Mouse (Mus musculus) T-helper 17 cell (primary cell): ENCODE measurements around the gene Lrig2.

Source experiments
- in situ Hi-C, 2 experiments: fragments of 300-600 bp; cut with MboI, MseI; formaldehyde crosslinking; loops; 1 replicate in 1 of 2; 2 replicates in 1 of 2; pipeline ENCODE4 v1.15.1; 2025; ENCODE audit warnings: high pct_unique_total_duplicates in 2 of 2

Gene Lrig2

DNA sequence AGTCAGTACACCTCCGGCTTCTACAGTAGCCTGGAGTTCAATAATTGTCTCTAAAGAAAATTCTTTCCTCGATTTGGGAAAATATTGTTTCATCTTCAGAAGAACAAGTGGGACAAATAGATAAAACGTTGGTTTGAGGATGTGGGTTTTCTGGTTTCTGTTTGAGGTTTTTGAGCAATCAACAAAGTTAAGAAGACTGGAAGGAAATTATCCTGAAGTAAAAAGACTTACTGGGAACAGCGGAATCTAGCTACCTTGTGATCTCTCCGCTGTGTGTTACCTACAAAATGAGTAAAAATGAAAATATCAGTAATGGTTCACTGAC lies 668 bp upstream of the Lrig2 start:
- in situ Hi-C loops: loop anchor here in 1 of 2 experiments (5.0 kb wide), 1 partner anchor 105 kb away; no protein-coding TSS in a partner anchor

DNA sequence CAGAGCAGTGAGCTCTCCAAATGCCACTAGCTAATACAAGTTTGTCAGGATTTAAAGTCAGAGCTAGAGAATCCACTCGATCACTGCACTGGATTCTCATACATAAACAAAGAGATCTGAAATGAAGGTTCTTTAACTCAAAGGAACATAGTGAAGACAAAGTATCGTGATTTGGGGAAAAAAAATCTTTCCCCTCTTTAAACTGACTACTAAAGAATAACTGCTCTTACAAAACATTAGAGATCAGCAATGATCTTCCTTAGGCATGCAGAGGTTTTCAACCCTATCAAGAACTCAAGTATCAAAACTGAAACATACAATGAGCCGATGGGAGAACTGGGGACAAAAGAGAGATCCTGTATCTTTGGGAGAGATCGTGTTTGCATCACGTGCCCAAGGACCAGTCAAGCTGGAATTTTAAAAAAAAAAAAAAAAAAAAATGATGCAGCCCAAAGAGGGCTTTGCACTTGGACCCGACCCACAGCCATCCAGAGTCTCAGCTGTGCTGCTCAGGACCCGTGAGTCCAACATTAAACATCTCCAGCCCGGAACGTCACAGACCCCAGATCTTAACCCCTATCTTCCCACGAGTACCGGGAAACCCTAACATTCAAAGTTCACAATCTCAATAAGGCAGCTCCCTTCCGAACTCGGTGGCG lies 818 bp downstream of the Lrig2 start:
- in situ Hi-C loops: loop anchor here in 1 of 2 experiments (5.0 kb wide), 1 partner anchor 106 kb away; no protein-coding TSS in a partner anchor

DNA sequence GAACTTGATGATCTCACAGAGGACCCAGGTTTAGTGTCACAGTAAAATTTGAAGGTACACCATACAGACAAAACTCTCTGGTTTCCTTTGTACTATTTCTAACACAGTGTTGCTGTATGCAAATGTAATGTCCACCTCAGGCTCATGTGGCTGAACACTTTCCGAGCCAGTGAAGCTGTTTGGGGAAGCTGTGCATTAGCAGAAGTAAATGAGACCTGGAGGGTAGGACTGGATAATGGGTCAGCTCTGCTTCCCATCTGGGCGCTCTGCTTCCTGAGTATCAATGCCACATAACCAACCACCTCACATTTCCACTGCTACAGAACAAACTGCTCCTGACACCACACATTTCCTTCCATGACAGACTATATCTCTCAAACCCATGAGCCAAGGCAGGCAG lies 10.1 kb downstream of the Lrig2 start:
- in situ Hi-C loops: no loop called here

DNA sequence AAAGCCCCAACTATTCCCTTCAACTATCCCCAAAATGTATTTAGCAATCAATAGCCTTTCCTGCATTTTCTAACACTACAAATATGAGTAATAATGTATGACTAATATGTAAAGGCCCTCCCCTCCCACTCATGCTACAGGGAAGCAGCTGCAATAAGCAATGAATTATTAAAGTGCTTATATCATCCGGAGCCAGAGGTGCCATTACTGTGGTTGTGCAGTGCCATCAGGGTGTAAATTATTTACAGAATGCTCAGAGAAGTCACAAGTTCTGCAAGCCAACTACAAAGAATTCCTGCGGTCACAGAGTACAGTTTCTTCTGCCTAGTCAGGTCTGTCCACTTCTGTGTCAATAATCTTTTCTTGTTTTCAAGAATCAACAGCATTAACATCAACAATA lies 10.8 kb downstream of the Lrig2 start:
- in situ Hi-C loops: no loop called here

DNA sequence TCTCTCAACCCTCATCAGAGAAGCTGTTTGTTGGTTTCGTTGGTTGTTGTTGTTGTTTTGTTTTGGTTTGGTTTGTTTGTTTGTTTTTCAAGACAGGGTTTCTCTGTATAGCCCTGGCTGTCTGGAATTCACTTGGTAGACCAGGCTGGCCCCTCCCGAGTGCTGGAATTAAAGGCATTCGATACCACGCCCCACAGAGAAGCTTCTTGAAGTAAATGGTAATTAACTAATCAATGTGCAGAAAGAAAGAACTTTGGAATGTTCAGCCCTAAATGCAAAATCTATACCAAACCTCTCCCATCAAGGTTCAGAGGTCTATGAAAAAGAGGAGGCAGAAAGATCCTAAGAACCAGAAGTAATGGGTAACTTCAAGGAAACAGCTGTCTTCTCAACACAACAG lies 15.5 kb downstream of the Lrig2 start:
- in situ Hi-C loops: no loop called here

DNA sequence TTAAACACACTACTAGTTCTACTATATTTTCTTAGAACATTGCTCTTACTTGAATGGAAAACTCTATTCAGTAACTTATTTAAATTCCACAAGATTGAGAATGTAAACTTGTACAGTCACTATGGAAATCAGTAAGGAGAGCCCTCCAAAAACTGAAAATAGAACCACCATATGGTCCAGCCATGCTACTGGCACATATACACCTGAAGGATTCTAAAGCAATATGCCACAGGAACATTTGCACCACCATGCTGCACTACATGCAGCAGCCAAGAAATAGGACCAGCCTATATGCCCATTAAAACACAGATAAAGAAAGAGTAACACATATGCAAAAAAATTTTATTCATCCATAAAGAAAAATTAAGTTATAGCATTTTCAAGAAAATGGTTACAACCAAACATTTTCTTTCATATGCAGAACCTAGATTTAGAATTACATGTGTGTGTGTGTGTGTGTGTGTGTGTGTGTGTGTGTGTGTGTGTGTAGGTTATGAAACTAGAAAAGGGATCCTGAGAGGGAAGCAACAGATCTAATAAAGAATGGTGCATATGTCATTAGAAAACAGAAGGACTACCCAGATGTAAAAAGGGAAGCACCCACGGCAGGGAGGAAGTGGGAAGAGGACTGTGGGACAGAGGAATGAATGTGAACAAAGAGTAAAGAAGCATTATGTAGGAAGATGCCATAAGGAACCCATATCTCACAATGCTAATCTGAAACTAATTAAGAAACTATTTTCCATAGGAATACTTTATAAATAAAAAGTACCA lies 30.6 kb downstream of the Lrig2 start:
- in situ Hi-C loops: no loop called here

DNA sequence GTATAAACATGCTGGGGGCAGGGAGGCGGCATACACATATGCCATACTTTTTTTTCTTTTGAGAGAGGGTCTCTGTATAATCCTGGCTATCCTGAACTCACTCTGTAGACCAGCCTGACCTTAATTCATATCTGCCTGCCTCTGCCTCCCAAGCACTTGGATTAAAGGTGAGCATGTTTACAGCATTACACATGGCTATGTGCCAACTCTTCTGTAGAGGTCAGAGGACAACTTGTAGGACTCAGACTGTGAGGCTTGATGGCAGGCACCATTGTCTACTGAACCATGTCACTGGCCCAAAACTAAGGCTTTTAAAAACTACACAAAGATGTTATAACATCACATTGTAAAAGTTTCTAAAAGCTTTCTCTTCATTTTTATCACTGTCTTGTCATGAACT lies 33.7 kb downstream of the Lrig2 start:
- in situ Hi-C loops: no loop called here

DNA sequence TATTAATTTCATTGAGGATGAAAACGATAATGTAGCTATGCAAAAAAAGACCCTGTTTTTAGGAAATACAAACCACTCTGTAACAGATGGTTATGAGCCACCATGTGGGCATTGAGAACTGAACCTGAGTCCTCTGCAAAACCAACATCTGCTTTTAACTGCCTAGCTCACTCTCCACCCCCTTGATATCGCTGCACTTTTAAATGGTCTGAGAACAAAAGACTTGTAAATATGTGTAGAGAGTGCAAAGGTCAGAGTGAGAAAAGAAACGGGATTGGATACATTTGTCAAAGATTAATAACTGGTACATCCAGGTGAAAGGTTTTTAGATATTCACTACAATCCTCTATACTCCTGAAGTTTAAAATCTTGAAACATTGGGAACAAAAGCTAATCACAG lies 42.3 kb downstream of the Lrig2 start:
- in situ Hi-C loops: loop anchor here in 1 of 2 experiments (10.0 kb wide), 1 partner anchor 1675 kb away; no protein-coding TSS in a partner anchor

DNA sequence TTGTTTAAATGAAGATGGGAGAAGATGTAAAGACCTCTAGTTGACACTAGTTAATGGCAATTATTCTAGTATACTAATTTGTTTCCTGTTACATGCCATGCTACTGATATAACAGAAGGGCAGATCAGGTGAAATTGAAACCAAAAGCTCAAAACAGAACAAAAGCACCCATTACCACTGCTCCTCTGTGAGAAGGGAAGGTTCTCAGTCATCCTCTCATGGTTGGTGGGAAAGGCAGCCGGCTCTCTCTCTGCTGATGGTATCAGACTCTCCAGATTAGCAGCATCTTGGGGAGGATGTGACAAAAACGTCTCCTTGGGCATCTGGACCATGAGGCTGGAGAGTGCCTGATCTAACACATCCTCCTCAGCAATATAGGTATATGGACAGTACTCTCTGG lies 50.5 kb downstream of the Lrig2 start:
- in situ Hi-C loops: loop anchor here in 1 of 2 experiments (10.0 kb wide), 1 partner anchor 1666 kb away; no protein-coding TSS in a partner anchor

DNA sequence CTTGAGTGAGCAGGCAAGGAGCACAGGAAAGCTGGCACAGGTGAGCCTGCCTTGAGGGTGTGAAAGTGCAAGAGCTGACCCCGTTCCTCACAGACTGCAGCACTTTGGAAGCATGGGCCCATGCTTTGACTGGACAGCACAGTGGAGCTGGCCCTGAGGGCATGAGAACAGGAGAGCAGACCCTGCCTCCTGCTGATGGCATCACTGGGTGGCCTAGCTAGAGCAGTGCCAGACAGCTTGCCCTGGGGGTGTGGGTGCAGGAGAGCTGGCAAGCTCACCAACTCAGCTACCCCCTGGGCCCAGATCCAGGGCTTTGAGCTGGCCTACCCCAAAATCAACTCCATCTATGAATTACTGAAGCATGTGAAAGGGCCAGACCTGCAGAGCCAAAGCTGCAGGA lies 53.1 kb downstream of the Lrig2 start:
- in situ Hi-C loops: no loop called here

DNA sequence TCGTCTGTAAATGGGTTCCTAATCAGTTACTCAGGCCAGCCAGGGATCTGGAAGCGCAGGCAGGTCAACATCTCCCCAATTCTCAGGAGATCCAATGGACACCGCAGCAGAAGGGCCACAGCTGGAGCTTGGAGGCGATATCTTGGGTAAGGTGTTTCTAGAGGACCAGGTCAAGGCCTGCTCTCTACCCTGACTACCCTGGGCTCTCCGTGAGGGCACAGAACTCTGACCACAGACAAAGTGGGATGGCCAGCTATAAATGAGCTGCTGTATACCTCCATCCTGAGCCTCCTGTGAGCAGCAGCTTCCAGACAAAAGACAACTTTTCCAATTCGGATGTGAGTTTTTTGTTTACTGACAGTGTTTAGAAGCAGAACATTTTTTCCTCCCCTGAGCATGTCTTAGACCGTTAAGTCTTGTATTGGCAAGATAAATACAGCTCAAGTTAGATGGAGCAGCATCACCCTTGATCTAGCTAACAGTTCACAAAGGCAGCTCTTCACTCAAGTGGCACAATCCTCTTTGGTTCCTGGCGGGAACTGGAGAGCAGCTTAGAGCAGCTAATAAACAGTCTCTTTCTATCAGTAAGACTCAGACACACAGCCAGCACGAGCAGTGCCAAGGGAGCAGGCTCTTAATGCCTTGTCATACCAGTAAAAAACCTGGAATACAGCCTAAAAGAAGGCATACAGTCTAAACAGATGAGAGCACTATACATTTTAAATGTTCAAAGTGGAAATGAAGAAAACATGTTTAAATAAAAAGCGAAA lies 56.0 kb downstream of the Lrig2 start:
- in situ Hi-C loops: no loop called here

DNA sequence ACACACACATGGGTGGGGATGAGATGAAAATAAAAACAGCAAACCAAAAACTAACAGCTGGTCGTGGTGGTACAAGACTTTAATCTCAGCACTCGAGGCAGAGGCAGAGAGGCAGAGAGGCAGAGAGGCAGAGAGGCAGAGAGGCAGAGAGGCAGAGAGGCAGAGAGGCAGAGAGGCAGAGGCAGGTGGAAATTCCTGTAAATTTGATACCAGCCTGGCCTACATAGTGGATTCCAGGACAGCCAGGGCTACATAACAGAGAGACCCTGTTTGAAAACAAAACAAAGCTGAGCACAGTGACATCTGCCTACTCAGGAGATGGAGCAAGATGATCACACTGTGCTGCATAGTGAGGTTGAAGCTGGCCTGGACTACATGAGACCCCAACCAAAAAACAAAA lies 64.5 kb downstream of the Lrig2 start:
- in situ Hi-C loops: no loop called here

DNA sequence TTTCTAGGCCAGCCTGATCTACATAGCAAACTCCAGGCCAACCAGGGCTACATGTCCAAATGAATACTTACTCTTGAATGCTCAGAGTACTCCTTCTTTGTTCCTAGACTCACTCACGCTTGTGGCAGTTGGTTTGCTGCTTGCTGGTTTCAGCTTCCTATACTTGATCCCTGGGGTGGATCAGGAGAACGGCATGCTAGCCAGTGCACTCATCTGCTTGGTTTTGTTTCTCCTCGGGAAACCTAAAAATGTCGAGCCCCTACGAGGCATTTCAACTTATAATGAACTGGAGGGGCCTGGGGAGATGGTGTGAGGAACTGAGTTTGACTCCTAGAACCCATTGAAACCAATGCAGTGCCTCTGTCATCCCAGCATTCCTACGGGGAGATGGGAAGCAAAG lies 65.0 kb downstream of the Lrig2 start:
- in situ Hi-C loops: no loop called here

DNA sequence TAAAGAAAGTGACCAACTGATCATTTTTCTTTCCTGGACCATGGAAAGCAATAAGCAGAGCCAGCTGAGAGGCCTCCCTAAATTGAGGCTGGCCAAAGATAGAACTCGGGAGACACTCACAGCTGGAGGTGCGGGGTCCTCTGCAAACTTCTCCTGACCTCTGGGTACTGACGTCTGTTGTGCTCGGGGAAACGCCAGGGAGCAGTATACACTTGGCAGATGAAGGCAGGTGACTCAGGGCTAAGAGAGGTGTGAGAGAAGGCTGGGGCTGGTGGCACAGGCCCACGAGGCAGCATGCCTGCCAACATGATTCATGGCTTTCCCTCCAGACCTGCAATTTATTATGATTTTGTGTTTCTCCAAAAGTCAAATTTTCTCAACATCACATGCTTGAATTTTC lies 66.1 kb downstream of the Lrig2 start:
- in situ Hi-C loops: no loop called here

DNA sequence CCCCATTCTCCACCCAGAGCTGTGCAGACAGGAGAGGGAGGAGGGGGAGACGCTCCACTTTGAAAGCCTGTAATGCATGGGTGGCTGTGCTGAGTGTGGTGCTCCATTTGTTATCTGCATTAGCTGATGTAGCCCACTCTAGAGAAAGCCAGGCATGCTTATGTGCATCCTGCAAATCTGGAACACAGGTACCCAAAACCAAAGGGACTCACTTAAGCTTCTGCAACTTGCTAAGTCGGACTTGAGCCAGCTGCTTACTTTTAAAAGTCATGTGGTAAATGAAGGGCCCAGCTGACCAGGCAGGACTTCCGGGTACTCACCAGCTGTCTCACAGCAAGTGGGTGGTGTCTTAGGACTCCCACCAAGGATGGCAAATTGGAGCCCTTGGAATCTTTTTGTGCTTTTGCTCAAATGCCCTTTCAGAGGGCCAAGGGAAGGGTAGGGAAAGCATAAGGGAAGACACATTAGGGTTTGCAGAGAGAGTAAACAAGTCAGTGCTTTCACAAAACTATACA lies 66.7 kb downstream of the Lrig2 start:
- in situ Hi-C loops: loop anchor here (5.0 kb wide), 2 partner anchors 423 to 428 kb away; no protein-coding TSS in a partner anchor

DNA sequence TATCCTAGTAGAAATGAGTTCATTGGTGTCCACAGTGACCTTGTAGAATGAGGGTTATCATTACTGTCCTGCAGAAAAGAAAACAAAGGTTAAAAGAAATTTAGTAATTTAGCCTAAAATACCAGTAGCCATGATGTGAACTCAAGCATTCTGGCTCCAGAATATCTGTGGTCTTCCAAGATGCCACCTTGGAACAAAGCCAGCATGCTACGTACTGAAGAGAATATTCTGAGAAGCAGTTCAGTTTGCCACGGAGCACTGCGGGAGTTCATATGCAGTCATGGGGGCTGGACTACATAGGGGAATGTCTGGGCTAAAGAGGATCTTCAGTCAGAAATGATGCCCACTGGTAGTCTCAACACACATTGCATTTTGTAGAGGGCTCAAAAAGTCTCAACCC lies 67.6 kb downstream of the Lrig2 start:
- in situ Hi-C loops: loop anchor here (5.0 kb wide), 2 partner anchors 422 to 427 kb away; no protein-coding TSS in a partner anchor

DNA sequence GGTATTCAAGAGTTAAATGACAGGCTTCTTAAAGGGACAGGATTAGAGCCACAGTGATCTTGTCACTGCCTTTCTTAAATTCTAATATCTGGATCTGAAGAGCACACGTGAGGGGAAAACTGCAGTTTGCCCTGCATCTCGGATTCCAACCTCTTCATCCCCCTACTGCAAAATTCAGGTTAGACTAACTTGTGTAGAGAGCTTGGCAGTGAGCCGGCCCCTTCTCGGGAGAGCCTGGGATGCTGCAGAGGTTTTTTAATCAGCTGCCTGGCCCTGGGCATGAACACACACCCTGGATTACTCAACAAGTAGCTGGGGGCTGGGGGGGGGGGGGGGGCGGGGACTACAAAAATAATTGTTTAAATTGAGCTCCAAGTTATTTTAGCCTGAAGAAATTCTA lies 69.4 kb downstream of the Lrig2 start:
- in situ Hi-C loops: loop anchor here (5.0 kb wide), 2 partner anchors 420 to 425 kb away; no protein-coding TSS in a partner anchor

DNA sequence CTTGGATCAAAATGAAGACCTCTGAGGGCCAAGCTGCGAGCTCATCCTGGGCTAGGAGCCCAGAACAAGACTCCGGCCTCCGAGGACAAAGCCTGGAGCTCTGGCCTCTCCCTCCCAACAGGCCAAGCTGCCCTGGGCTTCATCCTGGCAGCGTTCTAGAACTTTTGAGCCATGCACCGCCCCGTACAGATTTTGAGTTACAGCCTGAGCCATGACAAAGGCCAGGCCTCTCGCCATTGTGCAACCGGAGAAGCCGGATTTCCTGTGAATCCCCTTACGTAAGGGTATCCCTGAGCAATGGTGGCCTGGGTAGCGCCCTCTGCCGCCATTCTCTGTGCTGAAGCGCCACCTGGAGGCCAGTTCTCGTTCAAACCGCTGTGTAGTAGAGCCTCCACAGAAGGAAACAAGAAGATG lies 69.8 kb downstream of the Lrig2 start:
- in situ Hi-C loops: loop anchor here (5.0 kb wide), 2 partner anchors 420 to 425 kb away; no protein-coding TSS in a partner anchor

DNA sequence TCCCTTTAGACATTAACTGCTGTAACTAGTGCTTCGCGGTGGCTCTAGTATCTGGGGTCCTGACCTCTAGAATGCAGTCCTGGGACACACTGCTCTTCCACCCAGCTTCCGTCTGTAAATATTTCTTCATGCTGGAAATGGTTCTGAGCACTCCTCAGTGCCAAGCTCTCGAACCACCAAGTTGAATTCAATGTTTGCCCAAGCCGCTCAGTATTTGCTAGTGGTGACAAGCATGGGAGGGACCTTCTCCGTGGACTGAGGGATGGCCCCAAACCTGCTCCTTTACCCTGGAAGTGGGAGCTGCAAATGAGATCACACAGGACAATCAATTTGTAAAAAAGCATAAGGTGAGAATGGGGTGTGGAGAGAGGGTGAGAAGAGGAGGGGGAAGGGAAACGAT lies 70.3 kb downstream of the Lrig2 start:
- in situ Hi-C loops: loop anchor here (5.0 kb wide), 2 partner anchors 419 to 424 kb away; no protein-coding TSS in a partner anchor

DNA sequence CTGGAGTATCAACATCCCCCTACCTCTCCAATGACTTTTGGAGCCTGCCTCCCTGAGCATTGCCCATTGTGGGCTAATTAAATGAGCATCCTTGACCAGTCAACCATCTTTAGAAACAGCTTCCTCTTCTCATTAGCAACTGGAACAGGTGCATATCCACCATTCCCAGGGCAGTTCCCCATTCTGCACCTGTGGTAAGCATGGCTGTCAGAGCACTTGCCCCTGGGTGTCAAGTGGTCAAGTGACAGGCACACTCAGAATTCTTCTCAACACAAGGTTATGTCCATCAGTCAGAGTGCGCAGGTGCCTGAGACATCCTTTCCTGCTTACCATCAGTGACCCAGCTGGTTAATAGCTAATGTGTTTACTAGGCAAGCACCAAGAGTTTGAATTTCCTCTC lies 72.9 kb downstream of the Lrig2 start:
- in situ Hi-C loops: loop anchor here (5.0 to 10.0 kb wide), 2 partner anchors 616 to 624 kb away; no protein-coding TSS in a partner anchor

DNA sequence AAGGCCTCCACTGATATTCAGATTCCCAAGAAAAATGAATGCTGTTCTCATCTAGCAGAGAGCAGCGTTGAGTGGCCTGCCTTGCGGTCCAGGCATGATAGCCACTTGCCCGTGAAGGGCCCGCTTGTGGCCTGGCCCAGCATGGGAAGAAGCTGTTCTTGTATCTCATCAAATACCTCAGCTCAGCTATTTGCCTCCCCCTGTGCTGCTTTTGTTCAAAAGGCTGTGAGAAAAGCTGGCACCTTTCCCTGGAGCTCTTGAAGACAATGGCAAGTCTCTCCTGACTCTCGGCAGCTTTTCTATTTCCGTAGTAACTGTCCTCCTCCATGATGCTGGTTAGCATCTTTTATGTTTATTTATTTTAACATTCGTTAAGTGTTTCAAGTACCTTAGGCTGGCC lies 74.1 kb downstream of the Lrig2 start:
- in situ Hi-C loops: loop anchor here (5.0 to 10.0 kb wide), 2 partner anchors 615 to 623 kb away; no protein-coding TSS in a partner anchor
